Mouse (Mus musculus) megakaryocyte progenitor cell, adult 5-6 weeks (primary cell): ENCODE data around the gene Eepd1. TPM values are rescaled to one million over a fixed set of nuclear protein-coding genes. Genes with fewer than 3 reads are reported as not detected.
A peak's percentile ranks its signal among the peaks of the same experiment; 100 is the strongest.

Experiments used
- ATAC-seq: replicated peaks from 2 replicates; pipeline ENCODE4 v1.8.0; 2016; ENCODE audit warnings: mild to moderate bottlenecking, moderate TSS enrichment, inconsistent platforms; ENCODE audit not compliant: poor library complexity
- total RNA-seq, 2 experiments: library from RNA; stranded (forward) in 1 of 2; stranded (reverse) in 1 of 2; fragments of 157-497, 149-512 nt in 1 of 2; fragments of 200-1000 nt in 1 of 2; gene quantifications; 2 replicates each; pipeline versions ENCODE4 v1.2.3 to v1.2.4; 2015 to 2017

Gene Eepd1
- total RNA-seq, 2 experiments from 2014 or later: 4.4 to 10.5 TPM

GRCm38 (mm10) chr9:25488581-25488980 lies 7.2 kb downstream of the Eepd1 start:
- peak; percentile 42 for ATAC-seq

- ATAC-seq: no peak
Observed at GRCm38 (mm10) chr9:25489221-25489960, 8.0 kb downstream of the Eepd1 start.

GRCm38 (mm10) chr9:25490278-25491145 lies 9.2 kb downstream of the Eepd1 start:
- ATAC-seq: peak; percentile 24

- ATAC-seq: no peak
Observed at GRCm38 (mm10) chr9:25493918-25494317, 12.6 kb downstream of the Eepd1 start.

DNA sequence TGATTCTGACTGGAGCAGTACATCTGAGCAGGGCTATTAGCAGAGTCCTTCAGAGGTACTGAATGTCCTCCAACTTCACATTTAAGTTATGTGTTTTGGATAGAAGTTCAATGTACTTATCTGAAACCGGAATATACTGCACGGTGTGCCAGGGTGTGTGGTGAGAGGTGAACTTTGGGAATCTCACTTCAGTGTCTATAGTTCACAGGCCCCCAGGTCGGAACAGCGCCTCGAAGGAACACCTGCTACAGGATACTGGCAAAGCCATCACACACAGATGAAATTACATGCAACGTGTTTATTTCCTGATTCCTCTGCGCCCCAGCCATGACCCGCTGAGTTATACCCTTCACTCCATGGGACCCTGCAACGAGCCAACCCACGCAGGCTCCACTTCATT lies 14.3 kb downstream of the Eepd1 start:
- ATAC-seq: no peak

GRCm38 (mm10) chr9:25496196-25496595 lies 14.8 kb downstream of the Eepd1 start:
- no peak for ATAC-seq

- no peak for ATAC-seq
Observed at GRCm38 (mm10) chr9:25496703-25497102, 15.4 kb downstream of the Eepd1 start.

- ATAC-seq: peak; percentile 37; the same call in 1 of the 2 replicates
Observed at GRCm38 (mm10) chr9:25498770-25499169, 17.4 kb downstream of the Eepd1 start.

DNA sequence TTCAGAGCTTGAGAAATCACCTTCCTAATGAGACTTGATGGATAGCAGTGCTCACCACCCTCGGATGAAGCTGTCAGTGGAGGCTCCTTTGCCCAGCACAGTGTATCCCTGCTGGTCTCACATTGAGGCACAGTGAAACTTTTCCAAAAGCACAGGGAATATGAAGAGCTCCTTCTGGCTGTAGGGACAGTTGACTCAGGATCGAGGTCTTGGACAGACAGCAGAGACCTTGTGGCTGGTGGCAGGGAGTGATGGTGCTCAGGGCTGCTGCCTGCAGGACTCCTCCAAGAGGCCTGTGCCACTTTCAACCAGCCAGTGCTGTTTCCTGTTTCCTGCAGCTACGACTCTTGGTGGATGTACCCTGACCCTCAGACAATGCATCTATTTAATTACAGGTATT lies 18.0 kb downstream of the Eepd1 start:
- no peak for ATAC-seq

- ATAC-seq: no peak
Observed at GRCm38 (mm10) chr9:25500031-25500430, 18.7 kb downstream of the Eepd1 start.

GRCm38 (mm10) chr9:25508825-25509224 lies 27.5 kb downstream of the Eepd1 start:
- peak; percentile 42 for ATAC-seq

GRCm38 (mm10) chr9:25510572-25510971 lies 29.2 kb downstream of the Eepd1 start:
- peak; percentile 74 for ATAC-seq

DNA sequence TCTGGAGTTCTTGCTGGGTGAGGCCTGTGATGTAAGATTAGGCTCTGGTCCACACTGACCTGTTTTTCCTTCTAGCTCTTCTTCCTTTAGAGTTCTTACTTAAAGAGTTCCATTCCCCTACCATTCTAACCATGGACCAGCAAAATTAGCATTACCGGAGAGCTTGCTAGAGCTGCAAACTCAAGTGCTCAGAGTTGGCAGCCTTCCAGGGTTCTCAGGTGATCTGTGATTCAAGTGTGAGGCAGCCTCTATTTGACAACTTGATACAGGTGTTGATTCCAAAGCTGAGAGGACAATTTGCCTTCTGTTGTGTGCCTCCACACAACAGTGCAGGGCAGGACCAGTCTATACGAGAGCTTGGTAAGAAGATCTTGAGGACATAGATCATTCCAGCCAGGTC lies 31.7 kb downstream of the Eepd1 start:
- ATAC-seq: no peak

DNA sequence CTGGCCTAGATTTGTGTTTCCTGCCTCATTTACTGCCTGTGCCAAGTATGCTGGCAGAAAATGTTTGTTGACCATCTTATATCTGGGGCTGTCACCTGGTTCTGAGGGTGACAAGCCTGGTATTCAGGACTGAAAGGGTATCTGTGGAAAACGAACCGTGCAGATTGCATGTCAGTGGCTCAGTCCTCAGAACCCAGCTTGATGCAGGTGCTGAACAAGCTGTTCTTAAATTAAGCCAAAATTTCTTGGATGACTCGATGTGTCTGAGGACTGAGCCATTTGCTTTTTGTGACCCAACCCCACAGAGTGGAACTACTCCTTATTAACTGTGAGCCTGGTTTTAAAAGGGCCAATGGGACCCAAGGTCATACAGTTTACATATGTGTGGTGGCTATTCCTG lies 32.2 kb downstream of the Eepd1 start:
- no peak for ATAC-seq

DNA sequence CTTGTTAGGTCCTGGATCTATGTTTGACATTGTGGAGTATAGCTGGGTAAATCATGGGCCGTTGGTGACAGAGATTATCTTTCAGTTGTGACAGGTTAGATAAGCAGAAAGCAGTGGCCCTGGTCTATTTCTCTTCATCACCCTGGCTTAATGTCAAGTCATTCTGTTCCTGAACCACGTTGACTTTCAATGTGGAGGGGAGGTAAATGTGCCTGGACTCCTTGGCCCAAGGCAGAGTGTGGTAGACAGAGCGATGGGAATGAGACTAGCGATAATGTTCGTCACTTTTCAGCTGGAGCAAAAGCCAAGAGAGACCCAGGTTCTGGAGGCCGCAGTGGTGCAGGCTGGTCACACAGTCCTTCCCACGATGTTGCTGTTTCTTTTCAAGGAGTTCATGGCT lies 35.3 kb downstream of the Eepd1 start:
- no peak for ATAC-seq

- ATAC-seq: no peak
Observed at GRCm38 (mm10) chr9:25517982-25518381, 36.6 kb downstream of the Eepd1 start.

DNA sequence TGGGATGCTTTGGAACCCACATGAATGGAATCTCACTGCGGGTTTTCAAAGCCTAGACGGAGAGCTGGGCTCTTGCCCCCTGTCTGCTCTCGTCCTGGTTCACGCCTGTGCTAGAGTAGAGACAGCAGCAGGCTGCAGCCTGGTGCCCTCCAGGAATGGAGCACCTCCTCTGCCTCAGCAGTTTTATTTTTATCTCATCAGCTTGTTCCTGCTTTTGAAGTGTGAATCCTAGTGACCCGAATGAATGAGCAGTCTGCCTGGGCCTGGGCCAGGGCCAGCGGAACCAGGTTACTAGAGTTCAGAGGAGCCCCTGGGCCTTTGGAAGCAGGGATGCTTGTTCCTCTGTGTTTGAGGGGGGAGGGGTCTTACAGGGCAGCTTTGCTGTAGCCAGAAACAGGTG lies 37.8 kb downstream of the Eepd1 start:
- ATAC-seq: no peak

GRCm38 (mm10) chr9:25520826-25521225 lies 39.5 kb downstream of the Eepd1 start:
- ATAC-seq: no peak

DNA sequence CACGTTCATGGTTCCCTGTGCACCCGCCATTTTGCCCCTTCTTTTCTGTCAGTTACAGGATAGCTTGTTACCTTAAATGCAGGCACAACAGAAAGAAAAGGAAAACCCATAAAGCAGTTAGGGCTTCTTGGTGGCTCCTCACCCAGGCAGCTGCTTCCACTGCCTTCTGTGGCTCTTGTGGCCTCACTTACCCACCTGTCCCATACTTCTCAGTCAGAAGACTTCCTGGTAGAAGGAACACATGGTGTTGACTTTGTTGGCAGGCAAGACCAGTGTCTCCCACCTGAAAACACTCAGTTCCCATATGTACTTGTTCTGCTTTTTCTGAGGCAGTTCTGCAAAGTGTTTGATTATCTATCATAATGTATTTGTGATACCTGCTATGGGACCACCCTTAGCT lies 40.5 kb downstream of the Eepd1 start:
- 0 out of 2 replicates have a peak, but pooled peaks have one; percentile 11 for ATAC-seq

- ATAC-seq: no peak
Observed at GRCm38 (mm10) chr9:25526516-25526915, 45.2 kb downstream of the Eepd1 start.

GRCm38 (mm10) chr9:25526927-25527337 lies 45.6 kb downstream of the Eepd1 start:
- no peak for ATAC-seq
